Mouse (Mus musculus) CD8-positive naive resting alpha-beta T cell, adult 2 months (primary cell): ENCODE measurements around the gene Pars2.

Experiments used
- DNase-seq, 2 experiments: peaks; one replicate each; pipeline ENCODE4 v3.0.0; 2022; ENCODE audit warnings: low read depth in 2 of 2, low spot score in 2 of 2

The Pars2 gene

GRCm38 (mm10) chr4:106633281-106634085 is 17.4 kb upstream of the Pars2 start:
- no peak for DNase-seq

DNA sequence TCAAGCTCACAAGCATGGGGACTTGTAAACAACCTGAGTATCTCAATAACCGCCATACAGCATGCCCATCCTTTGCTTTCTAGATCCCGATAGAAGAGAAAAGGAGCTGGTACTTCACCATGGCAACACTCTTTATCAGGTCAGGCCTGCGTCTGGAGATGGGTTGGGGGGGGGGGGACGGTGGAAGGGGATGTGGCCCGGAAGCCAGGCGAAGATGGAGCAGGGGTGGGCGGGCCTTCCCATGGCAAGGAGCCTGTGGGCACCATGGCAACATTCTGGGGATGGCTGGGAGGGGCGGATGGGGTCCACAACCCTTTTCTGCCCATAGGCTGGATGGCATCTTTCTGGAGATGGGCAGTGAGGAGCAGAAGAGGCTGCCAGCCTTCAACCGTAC is 16.8 kb upstream of the Pars2 start:
- no peak for DNase-seq

DNA sequence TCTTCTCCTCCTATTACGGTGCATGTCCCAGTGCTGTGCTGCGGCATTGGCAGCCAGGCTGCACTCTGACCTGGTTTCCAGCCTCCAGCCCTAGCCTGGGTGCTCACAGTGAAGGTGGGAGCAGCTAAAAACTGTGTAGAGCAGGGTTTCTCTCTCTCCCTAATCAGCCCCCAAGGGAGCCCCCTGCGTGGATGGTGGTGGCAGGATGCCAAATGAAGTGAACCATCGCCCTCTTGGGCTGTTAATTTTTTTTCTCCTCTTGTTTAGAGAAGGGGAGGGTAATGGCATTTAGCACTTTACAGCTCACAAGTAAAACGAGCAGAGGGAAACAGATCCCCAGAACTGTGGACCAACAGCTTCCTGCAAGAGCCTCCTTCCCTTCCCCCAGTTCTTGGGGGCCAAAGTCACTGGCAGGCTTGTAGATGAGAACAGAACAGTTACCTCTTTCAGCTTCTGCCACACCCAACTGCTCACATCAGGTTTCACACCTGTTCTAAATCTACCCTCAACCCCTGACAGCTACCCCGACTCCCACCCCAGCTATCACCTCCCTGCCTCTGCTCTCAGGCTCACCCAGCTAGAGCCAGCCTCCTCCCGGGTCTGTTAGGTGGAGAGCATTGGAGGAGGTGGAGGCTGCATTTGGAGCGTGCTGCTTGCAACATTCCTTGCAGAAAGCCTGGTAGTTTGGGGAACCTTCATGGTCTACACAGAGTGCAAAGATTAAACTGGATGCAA is 7.2 kb upstream of the Pars2 start:
- DNase-seq, result no peak

DNA sequence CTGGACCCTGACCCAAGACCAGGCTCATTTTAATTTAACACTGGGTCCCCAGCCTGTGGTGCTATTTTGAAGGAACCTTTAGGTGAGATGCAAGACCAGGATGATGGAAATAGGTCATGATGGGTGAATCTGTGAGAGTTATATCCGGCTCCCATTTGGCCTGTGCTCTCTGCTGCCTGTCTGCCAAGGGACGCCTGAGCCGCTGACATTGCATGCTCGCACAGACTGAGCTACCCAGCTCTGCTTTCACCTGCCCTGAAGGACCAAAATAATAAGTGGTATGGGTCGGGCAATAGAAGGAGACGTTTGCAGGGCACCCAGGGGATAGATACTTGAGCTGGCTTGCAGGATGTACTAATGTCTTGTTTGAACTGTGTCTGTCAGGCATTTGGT is 6.7 kb upstream of the Pars2 start:
- DNase-seq, result no peak

DNA sequence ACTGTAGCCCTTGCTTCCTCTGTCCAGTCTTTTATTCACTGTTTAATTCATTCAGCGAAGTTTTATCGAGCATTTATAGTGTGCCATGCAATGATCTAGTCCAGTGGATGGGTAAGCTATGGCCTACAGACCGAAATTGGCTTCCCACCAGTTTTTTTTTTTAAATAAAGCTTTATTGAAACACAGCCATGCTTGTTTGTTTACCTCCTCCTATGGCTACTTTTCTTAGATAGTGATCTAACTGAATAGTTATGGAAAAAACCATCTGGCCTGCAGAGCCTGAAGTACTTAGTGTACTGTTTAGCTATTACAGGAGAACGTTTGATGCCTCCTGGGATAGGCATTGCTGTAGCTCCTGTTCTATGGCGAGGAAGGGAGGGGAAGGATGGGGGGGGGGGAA is 5.1 kb upstream of the Pars2 start:
- DNase-seq, result no peak

DNA sequence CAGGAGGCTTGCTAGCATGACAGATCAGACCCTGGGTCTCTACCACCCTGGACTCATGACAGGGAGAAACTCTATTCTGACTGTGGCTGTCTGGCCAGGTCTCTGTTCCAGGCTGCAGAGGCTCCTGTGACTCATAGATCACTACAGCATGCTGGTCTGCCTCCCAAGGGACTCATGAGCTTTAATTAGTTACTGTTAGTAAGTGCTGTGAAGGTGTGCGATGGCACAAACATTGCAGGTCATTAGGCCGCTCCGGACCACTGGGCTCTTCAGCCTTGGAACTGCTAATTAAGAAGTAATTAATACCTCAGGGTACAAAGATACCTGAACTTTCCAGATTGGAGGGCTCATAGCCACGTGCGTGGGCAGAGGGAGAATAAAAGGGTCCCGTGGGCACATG is 3.7 kb upstream of the Pars2 start:
- DNase-seq, result no peak

- no peak for DNase-seq
These were observed 1.7 kb downstream of the Pars2 start for GRCm38 (mm10) chr4:106652546-106652945.

DNA sequence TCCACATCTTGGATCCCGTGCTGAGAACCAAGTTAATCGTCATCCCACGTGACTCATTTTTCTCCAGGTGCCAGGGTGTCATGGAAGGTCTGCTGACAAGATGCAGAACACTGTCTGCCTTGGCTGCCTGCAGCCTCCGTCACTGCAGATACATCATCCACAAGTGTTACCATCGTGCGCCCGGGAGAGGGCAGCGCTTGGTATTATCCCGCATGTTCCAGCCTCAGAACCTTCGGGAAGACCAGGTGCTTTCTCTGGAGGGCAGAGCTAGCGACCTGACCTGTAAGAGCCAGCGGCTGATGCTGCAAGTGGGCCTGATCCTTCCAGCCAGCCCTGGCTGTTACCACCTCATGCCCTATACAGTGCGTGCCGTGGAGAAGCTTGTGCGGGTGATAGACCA is 2.2 kb downstream of the Pars2 start:
- DNase-seq, result no peak

DNA sequence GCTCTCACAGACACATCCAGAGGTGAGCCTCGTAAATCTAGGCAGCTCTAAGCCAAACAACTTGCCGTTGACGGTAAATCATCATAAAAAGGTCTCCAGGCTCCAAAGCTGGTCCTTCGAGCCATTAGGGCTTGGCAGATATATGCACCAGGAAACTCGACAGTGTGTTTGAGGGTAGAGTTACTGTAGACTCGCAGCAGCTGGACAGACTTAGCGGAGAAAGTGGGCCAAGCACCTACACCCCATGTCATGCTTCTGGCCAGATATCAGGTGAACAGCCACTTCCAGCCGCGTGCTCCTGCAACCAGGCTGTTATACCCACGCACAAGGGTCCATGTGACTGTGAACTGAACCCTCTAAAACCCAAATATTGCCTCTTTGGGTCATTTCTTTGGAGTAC is 4.8 kb downstream of the Pars2 start:
- DNase-seq, result no peak

- no peak for DNase-seq
These were observed 13.1 kb downstream of the Pars2 start for GRCm38 (mm10) chr4:106663956-106664470.

GRCm38 (mm10) chr4:106664697-106665096 is 13.8 kb downstream of the Pars2 start:
- DNase-seq, result no peak

- no peak for DNase-seq
These were observed 14.4 kb downstream of the Pars2 start for GRCm38 (mm10) chr4:106665269-106665668.

- DNase-seq, result no peak
These were observed 14.8 kb downstream of the Pars2 start for GRCm38 (mm10) chr4:106665673-106666072.

DNA sequence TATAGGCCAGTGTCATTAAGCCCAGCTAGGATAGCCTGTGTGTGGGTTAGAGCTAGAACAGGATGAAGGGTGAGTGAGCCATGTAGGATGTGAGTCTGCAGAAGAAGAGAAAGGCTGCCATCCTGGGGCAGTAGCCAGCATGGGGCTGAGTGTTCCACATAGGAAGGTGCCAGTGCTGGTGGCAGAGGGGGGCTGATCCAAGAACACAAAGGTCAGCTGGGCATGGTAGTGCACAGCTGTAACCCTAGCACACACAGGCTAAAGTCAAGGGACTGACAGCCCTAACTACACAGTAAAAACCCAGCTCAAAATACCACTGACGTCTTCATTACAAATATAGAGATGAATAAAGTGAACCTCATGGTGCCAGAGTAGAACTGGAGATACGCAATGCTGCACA is 15.7 kb downstream of the Pars2 start:
- DNase-seq, result no peak

GRCm38 (mm10) chr4:106676749-106677148 is 25.9 kb downstream of the Pars2 start:
- no peak for DNase-seq

DNA sequence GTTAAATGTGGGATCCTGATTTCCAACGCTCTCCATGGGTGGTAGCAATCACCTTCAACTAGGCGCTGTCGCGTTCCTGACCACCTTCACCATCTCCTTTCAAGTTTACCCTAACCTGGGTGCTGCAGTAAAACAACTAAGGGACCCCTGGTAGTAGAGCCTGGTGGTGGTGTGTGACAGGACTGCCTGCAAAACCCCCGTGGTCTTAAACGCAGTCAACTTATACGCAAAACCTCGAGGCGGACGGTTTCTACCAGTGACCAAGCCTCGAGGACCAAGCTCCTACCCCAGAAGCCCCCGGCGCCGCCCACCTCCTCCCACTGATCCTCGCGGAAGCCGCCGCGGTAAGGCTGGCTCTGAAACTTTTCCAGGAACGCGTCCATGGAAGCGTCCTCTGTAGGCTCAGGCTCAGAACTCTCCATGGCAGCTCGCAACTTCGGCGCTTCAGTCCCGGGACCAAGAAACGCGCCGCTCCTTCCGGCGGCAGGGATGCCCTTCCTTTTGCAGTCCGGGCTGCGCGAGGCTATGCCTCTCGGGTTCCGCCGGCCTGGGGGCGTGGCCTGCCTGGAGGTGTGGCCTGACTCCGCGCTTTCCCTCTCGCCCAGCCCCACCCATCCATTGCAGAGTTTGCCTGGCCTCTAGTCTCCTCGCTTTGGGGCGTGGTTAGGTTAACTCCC is 27.7 kb downstream of the Pars2 start, which contains the start of gene Ttc4:
TSS of gene Ttc4 (minus strand) at position 503 of the 677 bp plus-strand sequence.
- peak; percentile 86 to 91 for DNase-seq

- DNase-seq, result no peak
These were observed 28.3 kb downstream of the Pars2 start for GRCm38 (mm10) chr4:106679152-106679551.

- DNase-seq, result no peak
These were observed 30.1 kb downstream of the Pars2 start for GRCm38 (mm10) chr4:106680955-106681354.

DNA sequence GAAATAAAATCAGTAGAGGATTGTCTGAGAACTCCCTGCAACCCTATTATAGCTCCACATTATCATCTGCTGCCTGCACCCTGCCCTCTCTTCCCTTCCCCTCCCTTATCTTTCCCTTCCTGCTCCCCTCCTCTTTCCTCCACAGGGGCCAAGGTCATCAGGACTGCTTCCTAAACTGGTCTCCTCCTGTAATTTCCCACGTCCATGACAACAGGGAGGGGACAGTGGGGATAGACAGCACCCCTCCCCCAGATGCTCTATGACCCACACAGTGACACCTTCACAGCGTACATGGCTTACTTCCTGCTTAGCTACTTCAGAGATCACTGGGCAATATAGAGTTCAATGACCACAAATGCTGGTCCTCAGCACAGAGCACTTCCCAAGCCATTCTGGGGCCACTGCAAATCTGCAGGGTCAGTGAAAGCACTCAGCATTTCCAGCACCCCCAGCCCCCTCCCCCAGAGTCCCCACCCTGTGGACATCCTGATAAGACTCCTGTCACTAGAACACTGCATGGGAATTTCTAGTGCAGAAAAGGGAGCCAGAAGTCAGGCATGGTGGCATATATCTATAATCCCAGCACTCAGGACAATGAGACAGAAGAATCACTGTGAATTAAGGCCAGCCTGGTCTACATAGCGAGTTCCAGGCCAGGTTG is 37.9 kb downstream of the Pars2 start:
- no peak for DNase-seq

DNA sequence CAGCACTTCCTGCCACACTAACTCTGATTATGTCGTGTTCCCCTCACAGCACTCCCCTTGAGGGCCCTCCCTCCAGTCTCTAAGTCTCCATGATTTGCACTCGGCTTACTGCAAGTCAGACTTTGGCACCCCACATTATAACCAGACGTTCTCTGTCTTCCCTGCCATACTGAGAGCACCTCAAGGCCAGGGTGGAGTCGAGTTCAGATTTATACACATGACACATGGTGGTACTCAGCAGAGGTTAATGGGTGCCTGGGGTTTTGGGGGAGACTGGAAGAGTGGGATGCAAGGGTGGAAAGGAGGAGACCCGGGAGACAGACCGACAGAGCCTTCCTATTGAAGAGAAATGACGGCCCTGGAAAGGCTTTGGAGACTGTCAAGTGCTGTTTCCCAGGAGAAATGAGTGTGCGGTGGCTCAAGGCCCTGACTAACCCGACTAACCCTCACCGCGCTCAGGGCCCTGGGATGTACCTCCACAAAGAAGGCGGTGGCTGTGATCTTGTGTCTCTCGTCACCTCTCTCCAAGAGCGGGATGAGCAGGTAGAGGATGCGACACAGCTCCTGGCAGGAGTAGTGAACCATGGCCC is 43.1 kb downstream of the Pars2 start:
- DNase-seq, result no peak

- DNase-seq, result no peak
These were observed 49.1 kb downstream of the Pars2 start for GRCm38 (mm10) chr4:106699989-106700388.
